Mouse (Mus musculus) urinary bladder, postnatal 14 days (tissue): ENCODE results near the gene Aprt.

ENCODE experiments used
- DNase-seq: peaks from one replicate; pipeline ENCODE4 v3.0.0; 2021; ENCODE audit warnings: low spot score

Aprt gene

GRCm38 (mm10) chr8:122564363-122565352, 12.1 kb downstream of the Aprt start:
- no peak for DNase-seq

DNA sequence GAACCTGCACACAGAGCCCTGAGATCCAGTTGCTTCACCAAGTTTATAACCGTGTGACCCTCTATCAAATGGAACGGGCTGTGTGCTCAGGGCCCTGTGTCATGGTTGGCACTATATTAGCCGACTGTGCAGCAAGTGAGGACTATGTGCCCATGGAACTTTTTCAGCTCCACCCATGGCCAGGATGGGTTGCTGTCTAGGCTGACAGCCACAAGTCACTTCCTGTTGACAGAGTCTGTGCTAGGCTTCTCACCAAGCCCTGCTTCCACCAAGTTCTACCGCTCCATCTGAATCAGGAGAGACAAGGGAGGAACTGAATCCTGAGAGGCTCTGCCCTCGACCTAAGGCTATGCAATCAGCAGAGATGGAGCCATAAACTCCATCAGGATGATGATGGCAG, 15.5 kb downstream of the Aprt start:
- DNase-seq: no peak

GRCm38 (mm10) chr8:122558671-122559349, 17.9 kb downstream of the Aprt start:
- no peak for DNase-seq

GRCm38 (mm10) chr8:122557248-122558038, 19.3 kb downstream of the Aprt start:
- no peak for DNase-seq

- peak; percentile 43 for DNase-seq
These were observed 20.4 kb downstream of the Aprt start for GRCm38 (mm10) chr8:122556030-122557009.

DNA sequence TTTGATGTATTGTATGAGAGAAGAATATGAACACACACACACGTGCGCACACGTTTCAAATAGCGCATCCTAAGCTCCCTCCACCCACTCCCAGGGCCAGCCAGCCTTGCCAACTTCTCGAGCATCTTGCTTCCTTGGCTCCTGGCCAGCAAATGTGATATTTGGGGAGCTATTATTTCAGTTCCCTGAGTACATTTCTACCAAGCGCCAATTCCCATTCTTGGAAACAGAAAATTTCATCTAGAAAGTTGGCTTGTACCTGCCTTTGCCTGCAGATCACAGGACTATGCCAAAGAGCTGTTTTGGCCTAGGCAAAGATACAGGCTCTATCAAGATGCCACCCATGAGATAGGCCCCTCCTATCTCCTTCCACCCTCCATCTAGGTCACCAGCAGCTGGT, 21.9 kb downstream of the Aprt start:
- DNase-seq: no peak

GRCm38 (mm10) chr8:122551265-122552051, 25.3 kb downstream of the Aprt start, which contains the start of gene Piezo1:
Gene Piezo1 (minus strand): TSS chr8:122551329.
- peak; percentile 95 for DNase-seq

GRCm38 (mm10) chr8:122550995-122551264, 25.8 kb downstream of the Aprt start:
- no peak for DNase-seq

GRCm38 (mm10) chr8:122550234-122550994, 26.3 kb downstream of the Aprt start:
- DNase-seq: peak; percentile 69

DNA sequence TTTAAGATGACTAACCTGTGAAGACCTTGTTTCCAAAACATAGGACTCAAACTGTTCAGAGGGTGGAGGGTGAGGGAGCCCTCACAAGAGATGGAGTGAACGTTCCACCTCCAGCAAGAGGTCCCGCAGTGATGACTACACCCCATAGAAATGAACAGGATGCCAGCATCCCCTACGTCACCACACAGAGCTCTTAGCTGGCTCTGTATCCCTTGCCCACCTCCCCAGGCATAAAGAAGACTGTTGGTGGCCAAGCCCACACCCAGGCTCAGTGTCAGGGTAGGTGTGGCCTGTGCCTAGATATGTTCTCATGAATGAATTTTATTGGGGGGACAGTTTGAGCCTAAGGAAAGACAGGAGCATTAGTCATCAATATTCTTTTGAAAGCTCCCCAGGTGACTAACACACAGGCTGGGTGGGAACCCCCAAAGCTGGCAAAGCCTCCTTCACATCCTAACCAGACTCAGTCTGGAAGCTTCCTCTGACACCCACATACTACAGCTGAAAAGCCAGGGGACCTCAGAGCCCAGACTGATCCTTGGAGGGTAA, 27.7 kb downstream of the Aprt start:
- no peak for DNase-seq

GRCm38 (mm10) chr8:122548331-122548730, 28.4 kb downstream of the Aprt start:
- DNase-seq: no peak

GRCm38 (mm10) chr8:122547815-122548214, 28.9 kb downstream of the Aprt start:
- DNase-seq: no peak

DNA sequence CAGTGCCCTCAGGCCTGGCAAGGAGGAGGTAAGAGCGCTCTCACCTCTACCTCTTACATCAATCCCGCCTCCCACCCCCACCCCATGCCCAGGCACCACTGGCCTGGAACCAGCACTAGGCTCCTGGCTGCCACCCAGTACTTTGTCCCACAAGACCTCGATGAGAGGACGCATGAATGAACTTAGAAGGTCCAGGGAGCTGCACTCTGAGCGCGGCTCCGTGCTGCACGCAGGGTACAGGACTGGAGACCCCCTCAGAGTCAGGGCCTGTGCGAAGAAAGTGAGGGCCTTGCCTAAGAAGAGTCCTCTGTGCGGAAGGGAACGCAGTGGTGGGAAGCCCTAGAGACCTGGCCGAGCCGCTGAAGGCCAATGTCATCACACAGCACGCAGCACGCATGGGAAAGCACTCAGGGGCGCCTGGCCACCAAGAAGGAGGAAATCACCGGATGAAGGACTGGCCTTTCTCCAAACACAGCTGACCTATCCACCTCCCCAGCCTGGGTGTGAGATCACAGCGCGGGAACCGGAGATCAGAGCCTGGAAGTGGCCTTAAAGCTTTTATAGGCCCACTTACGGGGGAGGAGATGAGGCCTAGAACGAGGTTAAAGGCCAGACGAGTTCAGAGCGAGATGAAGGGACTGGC, 29.8 kb downstream of the Aprt start:
- DNase-seq: no peak

DNA sequence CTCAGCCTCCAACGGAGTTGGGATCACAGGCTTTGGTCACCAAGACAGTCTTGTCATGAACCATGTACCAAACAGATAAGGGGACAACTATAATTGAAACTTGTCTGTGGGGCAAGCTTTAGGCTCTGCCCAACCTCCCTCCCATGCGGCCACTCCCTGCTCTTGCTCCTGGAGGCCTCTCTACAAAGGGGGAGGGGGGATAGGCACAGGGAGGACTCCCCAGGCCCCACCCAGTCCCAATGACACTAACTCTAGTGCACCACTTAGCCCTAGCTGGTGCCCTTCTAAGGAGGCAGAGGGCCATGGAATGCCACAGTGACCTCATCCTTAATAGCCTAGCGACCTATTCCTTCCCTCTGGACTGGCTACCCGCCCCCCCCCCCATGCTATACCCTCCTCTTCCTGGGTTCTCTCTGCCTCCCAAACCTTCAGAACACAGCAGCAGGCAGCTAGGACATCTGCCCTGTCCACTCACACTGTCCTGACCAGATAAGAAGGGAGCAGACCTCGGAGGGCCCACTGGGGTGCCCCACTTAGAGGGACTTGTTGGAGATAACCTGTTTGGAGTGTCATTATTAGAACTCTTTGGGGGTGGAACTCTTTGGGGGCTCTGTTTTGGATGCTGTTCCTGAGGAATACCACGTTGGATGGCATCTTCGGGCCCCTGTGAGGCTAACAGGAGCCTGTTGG, 30.5 kb downstream of the Aprt start:
- DNase-seq: no peak

DNA sequence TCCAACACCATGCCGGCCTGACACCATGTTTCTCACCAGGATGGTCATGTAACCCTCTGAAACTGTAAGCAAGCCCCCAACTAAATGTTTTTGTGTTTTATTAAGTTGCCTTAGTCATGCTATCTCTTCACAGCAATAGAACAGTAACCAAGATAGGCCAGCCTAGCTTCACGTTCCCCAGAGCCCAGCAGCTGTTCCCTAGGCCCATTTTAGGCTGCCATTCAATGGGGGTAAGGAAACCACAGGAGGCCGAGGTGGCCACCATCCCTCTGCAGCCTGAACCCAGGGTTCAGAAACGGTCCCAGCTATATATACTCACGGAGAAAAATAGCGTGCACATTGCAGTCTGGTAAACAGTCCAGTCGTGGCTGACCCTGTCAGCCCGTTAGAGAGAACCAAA, 32.6 kb downstream of the Aprt start:
- no peak for DNase-seq

DNA sequence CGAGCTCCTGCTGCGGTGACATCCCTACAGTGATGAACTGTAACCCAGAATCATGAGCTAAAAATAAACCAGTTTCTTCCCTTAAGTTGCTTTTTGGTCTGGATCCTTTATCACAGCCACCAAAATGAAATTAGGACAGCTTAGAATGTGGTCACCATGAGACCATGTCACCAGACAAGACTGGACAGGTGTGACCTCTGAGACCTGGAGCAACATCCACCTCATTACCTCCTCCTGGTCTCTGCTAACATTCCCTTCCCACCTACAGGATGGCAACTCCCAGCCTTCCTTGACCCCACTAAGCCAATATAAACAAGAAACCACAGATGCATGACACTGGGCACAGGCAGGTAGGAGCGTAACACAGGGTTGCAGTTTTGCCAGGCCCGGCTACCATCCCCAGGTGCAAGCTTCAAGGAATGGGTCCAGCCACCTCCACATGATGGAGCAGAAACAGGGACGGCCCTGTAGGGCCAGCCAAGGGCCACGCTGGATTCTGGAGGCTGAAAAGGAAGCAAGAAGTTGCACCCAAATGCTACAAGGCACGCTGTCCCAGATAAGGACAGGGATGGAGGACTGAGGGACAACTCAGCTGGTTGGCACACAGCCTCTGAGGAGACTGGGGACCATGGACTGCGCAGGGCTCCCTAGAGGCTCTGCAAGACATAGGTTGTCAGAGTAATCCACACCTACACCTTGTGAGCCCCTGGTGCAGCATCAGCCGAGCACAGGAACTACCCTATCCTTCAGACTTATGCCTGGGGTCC, 38.2 kb downstream of the Aprt start:
- no peak for DNase-seq

DNA sequence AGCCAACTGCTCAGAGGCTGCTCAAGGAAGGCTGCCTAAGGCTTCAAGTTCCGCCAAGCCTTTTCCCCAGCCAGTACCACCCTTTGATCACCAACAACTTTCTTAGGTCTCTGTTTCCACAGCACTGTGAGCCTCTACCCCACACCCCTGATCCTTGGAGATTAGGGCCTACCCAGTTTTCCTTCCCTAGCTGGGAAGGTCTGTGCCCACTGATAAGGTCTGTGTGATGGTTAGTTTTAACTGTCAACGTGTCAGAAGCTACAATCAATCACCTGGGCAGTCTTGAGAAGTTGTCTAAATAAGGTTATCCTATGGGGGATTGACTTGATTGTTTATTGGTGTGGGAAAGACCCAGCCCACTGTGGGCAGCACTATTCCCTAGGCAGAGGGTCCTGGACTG, 38.9 kb downstream of the Aprt start:
- DNase-seq: no peak

- peak; percentile 90 for DNase-seq
These were observed 39.7 kb downstream of the Aprt start for GRCm38 (mm10) chr8:122537033-122537432.
